Mouse (Mus musculus) heart, postnatal 25 days (tissue): ENCODE results near the gene BC048671. TPM values are rescaled to one million over a fixed set of nuclear protein-coding genes. Genes with fewer than 3 reads are reported as not detected.

Experiments
- DNase-seq: peaks from one replicate; pipeline ENCODE4 v3.0.0; 2022; ENCODE audit warnings: low spot score
- intact Hi-C: fragments of 180-260 bp; cut with DNase I; formaldehyde crosslinking; loops from one replicate; pipeline ENCODE4 v1.15.1; 2025
- total RNA-seq, 2 experiments: library from RNA; stranded (reverse); gene quantifications; 2 replicates each; pipeline ENCODE4 v1.2.3; 2021

Gene BC048671
- not detected for total RNA-seq

DNA sequence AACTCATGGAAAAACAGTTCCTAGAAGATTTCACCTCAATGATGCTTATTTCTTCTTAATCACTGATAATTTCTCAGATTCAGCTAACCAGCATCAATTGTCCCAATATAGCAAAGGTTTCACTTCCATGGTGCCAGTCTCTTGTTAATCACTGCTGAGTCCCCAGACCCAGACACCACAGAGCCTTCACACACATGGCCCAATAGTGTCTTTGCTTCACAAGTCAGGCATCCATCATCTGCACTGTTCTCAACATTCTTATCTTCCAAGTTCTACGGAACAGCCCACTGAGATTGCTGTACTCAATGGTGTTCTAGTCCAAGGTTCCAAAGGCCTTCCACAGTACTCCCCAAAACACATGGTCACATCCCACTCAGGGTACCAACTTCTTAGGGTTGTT lies at the start of gene BC048671:
BC048671 (plus strand) TSS at position 301 of the 400 bp plus-strand sequence.
- no peak for DNase-seq
- intact Hi-C loops, result no loop called here

DNA sequence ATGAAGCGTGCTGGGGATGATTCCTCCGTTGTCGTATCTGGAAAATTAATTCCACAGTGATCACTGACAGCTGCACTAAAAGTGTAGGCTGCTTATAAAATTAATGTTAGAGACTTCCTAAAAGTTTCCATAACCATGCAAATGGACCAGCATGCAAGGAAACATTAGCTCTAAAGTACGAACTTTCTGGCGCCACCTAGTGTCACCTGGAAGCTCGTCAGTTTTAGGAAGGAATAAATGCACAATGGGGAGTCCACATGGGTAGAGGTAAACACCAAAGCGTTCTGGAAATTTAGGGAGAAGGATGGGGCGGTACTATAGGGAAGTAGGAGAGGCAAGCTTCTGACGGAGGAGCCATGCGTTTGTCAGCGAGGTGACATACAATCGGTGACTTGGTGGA lies 12.8 kb upstream of the BC048671 start:
- DNase-seq, result no peak
- intact Hi-C loops, result no loop called here

DNA sequence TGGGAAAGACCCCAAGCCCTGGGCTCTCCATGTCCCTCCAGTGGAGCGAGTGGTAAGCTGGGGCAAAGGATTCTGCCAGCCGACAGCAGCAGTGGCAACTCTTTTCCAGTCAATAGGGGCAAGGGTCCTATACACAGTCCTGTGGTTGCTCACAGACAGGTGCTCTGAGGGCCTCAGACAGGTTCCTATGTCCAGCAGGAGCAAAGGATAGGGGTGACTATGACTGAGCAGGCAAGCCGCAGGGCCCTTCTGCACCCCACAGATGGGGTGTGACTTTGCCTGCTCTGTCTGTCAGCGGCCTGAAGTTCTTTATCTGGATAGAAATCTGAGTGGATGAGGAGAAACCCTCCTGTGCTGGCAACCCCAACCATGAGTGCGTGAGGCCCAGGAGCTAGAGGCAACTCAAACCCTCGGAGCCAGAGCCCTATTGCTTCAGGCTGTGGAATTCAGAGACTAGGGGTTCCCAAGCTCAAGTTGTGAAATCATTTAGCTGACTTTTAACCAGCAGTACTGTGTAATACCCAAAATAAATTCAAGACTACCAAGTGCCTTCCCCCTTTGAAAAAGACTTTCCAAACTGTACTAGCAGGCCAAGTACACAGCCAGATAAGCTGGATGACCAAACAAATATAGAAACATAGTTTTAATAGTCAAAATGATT lies 5.4 kb downstream of the BC048671 start:
- intact Hi-C loops, result no loop called here
- no peak for DNase-seq

DNA sequence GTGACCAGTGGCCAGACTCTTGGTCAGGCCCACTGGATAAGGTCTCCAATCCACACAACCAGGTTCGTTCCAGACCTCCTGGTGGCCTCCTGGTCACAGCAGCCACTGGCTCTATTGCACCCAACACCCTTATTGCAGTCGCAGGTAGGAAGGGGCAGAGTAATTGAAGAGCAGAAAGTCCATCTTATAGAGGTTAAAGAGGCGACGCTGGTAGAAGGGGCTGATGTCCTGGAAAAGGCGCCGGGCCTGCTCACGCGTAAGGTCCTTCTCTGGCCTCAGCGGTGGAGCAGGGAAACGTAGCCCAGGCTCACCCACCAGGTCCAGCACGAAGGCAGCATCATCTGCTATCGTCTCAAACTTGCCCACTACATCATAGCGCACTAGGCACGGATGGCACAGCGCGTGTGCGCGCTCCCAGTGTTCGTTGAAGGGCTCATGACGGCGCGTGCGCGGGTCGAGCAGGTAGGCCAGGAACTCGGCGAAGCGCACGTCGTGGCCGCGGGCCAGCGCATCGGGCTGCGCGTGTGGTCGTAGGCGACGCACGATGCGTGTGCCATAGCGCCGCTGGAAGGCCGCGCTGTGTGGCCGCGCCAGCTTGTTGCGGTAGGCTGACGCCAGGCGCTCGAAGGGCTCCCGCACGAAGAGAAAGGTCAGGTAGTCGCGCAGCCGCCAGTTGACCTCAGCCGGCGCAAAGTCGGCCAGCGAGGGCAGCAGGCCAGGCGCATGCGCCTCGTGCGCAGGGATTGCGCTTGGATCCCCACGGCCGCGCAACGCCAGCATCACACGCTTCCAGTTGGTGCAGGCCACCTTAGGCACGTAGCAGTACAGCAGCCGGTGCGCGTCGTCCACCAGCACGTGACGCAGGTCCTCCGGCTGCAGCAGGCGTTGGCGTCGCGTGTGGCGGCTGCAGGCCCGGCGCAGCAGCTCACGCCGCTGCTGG lies 8.1 kb downstream of the BC048671 start:
- no peak for DNase-seq
- intact Hi-C loops, result no loop called here

DNA sequence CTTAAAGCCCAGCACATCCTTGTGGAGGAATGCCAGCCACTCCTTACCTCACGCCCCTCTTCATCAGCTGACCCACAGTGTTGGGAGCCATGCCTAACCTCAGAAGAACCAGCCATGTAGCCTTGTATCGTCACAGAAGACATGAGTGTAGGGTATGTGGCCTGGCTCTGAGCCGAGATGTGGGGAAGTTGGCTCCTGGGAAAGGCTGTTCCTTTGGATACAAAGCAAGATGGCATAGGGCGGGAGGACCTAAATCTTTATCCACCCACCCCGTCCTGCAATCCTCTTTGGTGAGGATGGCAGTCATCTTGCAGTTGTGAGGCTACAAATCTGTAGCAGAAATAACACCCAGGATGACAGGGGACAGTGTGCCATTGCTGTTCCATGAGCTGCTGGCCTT lies 14.9 kb downstream of the BC048671 start:
- intact Hi-C loops, result no loop called here
- no peak for DNase-seq

DNA sequence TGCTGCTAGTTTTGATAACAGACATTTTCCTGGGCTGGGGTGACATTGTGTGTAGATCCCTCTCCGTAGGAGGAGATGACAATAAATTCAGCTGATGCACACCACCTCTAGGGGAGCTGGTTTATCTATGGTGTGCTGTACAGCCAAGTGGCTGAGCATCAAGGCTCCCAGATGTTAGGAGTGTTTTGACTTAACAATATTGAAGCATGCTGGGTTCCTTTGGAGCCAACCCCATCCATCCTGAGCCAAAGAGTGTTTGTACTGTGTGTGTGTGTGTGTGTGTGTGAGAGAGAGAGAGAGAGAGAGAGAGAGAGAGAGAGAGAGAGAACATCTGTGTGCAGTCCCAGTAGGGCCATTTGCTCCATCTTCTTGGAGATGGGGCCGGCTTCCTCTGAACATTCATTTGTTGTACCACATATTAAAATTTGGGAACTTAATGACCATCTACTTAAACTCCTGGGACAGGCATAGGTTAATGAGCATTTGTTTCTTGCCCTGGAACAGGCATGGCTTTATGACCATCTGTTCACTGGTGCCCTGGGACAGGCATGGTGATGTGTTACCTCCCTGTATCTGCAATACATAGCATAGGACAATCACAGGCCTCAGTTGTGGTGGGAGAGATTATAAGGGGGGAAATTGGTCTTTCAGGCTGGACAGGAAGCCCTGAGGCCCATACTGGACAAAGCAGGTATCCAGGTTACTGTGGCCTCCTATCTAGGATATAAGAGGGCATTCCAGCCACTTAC lies 16.7 kb downstream of the BC048671 start:
- DNase-seq, result no peak
- intact Hi-C loops, result no loop called here

DNA sequence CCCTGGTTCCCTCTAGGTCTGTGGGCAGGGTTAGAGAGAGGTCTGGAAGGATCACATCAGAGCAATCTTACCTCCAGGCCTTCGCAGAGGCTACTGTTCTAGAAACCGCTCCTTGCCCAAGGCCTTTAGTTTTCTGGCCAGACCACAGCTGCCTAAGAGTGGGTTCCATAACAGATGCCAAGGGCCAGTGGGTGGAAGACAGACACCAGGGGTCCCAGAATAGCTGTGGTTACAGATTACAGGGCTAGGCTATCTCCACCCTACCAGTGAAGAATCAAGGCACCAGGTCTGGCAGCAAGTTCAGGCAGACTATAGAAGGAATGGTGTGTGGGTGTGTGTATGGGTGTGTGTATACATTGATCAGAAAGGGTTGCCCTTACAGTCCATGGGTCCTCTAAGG lies 18.0 kb downstream of the BC048671 start:
- intact Hi-C loops, result no loop called here

DNA sequence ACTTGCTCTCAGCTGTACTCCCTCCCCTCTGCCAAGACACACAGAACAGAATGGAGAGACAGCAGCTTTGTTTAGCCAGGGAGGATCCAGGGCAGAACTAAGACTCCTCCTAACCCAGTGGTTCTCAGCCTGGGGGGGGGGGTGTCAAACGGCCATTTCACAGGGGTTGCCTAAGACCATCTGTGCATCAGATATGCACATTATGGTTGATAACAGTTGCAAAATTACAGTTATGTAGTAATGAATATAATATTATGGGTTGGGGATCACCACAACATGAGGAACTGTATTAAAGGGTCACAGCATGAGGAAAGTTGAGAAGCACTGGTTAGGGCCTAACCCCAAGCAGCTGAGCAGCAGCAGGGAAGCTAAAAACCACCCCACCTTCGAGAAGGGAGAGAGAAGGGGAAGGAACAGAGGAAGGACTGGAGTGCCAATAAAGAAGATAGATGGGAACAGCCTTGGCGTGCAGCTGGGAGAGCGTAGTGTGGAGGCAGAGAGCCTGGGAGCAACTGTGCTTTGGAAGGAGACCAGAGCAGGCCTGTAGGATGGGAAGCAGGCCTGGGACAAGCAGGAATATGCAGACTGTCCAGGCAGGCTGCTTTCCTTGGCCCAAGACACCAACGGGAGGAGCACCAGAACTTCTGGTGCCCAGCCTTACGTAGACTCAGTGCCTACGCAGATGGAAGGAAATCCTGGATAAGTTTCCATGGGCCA lies 18.6 kb downstream of the BC048671 start:
- peak; percentile 28 for DNase-seq
- intact Hi-C loops, result loop anchor here (10.0 kb wide), 1 partner anchor 635 kb away; no protein-coding TSS in a partner anchor

More for the DNA sequence above, 18.0 kb downstream of the BC048671 start:
- DNase-seq, result no peak

DNA sequence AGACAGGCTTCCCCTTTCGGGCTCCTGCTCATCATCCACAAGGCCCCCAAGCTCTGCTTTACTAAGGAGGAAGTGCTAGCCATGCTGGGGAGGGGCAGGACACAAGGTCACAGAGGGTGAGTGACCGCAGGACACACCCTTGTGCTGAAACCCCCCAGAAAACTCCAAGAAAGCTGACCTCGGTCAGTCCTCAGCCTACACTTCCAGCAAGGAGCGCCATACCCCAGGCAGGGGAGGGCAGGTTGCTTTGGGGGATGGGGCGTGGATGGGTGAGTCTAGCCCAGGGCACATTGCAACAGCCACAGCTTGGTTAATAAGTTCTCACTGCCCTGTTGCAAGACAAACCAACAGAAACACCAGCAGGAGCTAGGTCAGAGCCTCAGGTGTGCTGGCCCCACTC lies 19.4 kb downstream of the BC048671 start:
- DNase-seq, result no peak
- intact Hi-C loops, result loop anchor here (10.0 kb wide), 1 partner anchor 636 kb away; no protein-coding TSS in a partner anchor

DNA sequence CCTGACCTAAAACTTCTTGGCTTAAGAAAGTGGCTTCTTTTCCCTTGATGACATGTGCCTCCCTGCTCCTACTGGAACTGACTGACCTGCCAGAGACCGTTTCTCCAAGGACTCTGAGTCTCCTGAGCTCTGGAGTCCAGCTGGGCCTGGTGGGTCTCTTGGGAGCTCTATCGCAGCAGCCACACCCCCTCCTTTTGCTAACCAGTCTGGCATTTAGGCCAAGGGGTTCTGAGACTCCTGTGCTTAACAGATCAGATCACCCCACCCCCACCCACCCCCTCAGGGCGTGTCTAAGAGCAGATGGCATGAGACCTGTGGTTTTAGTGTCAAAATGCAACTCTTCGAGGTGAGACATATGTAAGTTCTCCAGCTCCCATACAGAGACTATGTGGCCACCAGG lies 20.8 kb downstream of the BC048671 start:
- intact Hi-C loops, result loop anchor here (10.0 kb wide), 1 partner anchor 637 kb away; no protein-coding TSS in a partner anchor
- DNase-seq, result no peak

DNA sequence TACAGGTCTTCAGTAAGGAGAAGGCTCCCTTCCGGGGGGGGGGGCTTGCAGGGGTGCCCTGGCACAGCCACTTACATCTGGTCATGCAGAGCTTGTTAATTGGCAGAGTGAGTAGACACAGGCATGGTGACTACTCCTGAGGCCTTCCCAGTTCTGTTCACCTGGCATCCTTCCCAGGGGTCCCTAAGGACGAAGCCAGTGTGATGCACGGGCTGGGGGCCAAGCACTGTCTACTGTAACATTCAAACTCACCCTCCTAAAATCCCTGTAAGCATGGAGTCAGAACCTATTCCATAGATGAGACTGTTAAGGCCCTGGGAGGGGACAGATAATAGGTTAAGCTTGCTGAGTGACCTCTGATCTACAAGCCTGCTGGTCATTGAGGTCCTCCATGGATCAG lies 23.0 kb downstream of the BC048671 start:
- intact Hi-C loops, result loop anchor here (10.0 kb wide), 1 partner anchor 639 kb away; no protein-coding TSS in a partner anchor

DNA sequence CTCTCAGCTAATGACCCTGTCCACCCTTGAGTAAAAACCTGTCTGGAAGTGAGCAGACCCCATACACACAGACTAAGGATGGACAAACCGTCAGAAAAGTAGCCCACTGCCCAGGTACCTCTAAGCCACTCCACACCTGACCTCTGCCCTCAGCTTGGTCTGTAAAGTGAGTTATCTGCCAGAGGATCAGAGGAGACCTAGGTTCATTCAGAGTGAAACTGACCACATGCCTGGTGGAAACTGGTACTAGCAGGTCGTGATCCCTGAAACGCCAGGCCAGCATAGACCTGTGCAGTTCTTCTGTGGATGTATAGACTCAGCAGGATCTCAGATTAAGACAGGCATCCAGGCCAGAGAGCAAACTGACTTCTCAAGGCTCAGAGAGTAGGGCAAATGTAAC lies 23.4 kb downstream of the BC048671 start:
- intact Hi-C loops, result loop anchor here (10.0 kb wide), 1 partner anchor 640 kb away; no protein-coding TSS in a partner anchor

More for the DNA sequence above, 23.0 kb downstream of the BC048671 start:
- DNase-seq, result no peak

DNA sequence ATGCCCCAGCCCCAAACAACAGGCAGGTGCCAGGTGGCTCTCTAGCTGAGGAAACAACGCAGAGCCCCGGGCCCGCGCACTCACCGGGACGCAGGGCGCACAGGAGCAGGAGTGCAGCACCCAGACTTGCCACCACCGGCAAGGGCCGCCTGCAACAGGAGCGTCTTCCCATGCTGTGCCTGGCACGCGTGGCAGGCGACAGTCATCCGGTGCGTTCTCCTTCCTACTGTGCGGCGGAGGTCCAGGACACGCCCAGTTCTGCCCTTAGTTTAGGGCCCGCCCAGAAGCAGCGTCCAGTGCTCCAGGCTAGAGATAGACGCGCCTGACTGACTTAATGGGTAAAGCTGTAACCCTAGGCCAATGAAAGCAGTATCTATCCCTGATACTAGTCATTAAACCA lies 24.0 kb downstream of the BC048671 start, which contains the start of gene Chst13:
Chst13 (minus strand) TSS at position 195 of the 400 bp plus-strand sequence.
- DNase-seq, result no peak
- intact Hi-C loops, result loop anchor here (10.0 kb wide), 1 partner anchor 640 kb away; no protein-coding TSS in a partner anchor

More for the DNA sequence above, 23.4 kb downstream of the BC048671 start:
- DNase-seq, result no peak

DNA sequence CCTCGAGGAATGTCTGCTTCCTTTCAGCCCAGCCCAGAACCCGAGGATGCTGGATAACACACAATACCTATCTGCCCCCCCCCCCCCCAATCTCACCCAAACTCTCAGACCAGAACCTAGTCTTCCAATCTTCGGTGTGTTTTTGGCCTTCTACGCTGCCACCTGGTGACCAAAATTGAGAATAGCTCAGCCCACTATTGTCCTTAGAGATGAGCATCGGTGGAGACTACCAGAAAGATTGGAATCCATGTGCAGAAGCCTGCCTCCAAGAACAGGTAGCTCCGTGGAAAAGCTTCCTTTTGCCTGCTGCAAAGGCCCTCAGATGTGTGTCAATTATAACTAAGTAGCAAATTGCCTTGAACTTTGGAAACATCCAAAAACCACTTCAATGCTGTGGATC lies 26.7 kb downstream of the BC048671 start:
- DNase-seq, result no peak
- intact Hi-C loops, result loop anchor here (10.0 kb wide), 1 partner anchor 643 kb away; no protein-coding TSS in a partner anchor

DNA sequence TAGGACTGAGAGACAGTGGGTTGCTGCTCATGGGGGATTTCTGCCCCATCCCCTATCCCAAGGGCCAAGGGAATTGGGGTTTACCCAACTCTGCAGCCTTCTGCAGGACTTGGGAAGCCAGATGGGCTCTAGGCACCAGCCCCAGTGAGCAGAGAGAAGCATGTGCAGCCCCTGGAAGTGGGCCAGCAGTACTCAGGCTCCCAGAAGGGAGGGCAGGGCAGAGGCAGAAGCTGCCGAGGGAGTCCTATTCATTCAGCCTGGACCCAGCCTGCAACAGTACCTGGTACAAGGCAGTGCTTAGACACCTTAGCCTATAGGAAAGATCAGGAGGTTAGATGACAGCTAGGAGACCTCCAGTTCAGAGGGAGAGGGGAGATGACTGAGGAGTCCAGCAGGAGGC lies 28.9 kb downstream of the BC048671 start:
- no peak for DNase-seq

DNA sequence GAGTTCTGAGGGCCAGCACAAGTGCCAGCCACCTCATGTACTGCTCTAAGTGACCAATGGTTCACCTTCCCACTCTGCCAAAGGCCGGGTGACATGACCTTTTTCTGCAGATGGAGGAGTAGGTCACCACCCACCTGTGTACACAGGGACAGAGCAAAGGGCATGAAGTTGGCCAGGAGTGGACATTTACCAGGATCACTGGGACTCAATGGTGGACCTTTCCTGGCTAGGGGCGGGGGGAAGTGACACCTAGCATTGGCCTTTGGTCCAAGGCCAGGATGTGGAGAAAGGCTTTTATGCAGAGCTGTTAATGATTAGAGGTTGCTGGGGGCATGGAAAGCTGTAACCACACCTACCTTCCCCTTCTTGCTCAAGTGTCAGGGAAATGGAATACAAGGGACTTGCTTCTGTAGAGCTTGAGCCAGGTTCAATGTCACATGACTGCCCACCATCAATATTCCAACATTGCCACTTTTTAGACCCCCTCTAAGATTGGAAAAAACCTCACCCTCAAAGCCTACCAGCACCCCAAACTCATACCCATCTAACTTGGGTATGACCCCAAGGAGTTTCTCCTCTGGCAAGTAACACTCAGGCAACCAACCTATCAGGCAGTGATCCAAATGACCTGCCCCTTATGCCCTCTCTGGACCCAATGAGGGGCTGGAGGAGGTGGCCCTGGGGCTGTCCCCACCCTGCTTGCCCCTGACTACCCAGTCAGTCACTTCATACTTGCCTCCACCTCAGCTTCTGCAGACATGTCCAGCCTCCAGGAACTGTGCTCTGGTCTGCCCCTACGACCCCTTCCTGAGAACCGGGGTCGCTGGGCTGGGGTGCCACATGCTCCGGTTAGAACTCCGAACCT lies 31.8 kb downstream of the BC048671 start, which contains the start of gene Uroc1:
Uroc1 (plus strand) TSS at position 724 of the 865 bp plus-strand sequence.
- intact Hi-C loops, result no loop called here
- no peak for DNase-seq

More for the DNA sequence above, 28.9 kb downstream of the BC048671 start:
- intact Hi-C loops, result loop anchor here (10.0 kb wide), 1 partner anchor 645 kb away; no protein-coding TSS in a partner anchor

DNA sequence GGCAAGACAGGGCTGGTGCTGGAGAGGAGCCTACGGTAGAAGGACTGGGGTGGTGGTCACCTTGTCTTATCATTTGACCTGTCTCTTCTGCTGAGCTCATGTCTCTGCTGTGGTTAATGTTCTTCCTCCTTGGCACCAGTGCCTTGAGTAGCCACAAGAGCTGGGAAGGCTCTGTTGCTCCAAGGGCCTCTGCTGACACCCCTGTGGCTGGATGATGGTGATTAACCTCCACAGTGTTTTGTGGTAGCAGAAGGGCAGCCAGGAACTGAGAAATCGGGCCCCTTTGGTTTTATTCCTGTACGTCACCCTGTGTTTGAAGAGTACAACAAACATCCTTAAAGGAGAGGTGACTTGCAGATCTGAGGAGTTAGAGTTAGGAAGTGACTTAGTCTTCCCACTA lies 33.2 kb downstream of the BC048671 start:
- DNase-seq, result no peak
- intact Hi-C loops, result no loop called here

DNA sequence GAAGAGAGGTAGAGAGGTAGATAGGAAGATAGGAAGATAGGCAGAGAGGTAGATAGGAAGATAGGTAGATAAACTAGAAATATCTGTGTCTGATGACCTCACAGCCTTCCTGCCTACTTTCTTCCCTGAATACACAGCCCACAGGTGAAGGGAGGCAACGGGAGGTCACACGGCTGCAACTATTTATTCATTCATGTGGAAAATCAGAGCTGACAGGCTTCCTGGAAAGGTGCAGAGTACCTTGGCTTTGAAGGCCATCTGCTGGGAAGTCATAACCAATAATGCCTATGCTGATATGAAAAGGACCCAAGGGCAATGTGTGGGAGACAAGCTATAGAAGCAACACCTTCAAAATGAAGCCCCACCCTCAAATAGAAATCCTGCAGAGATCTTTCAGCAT lies 41.3 kb downstream of the BC048671 start:
- DNase-seq, result no peak
- intact Hi-C loops, result no loop called here
